Mouse (Mus musculus): Measurements from ENCODE around the gene Cnnm4. TPM values are rescaled to one million over a fixed set of nuclear protein-coding genes. Genes with fewer than 3 reads are reported as not detected.

Gene Cnnm4
- polyA plus RNA-seq (2012; rRNA removed) = 5.5 and 6.0 TPM in 2 replicates

DNA sequence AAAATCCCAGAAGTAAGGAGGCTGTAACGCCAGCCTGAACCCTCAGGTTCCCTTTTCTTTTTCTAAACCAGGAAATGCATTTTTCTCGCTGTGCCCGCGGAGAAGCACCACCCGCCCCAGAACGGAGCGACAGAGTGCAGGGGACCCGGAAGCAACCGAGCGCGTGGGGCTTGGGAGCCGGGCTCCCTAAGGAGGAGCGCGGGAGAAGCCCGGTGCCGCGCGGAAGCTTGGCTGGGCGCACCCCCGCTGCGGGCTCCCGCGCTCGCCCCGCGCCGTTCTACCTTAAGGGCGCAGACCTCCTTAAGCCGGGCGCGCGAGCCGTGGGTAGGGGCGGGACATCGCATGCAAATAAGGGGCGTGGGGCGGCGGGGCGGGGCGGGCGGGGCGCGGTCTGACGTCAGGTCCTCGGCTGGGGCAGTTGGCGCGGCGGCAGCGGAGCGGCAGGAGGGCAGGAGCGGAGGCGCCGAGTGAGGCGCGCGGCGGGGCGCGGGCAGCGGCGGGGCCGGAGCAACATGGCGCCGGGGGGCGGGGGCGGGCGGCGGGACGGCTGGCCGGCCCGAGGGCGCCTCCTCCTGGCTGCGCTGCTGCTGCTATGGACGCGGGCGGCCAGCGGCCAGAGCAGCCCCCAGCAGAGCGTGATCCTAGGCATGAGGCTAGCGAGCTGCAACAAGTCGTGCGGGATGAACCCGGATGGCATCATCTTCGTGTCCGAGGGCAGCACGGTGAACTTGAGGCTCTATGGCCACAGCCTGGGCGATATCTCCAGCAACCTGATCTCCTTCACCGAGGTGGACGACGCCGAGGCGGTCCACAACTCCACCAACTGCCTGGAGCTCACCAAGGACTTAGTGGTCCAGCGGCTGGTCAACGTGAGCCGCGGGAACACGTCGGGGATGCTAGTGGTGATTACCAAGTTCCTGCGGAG lies at the start of gene Cnnm4:
Gene Cnnm4, plus strand, starts transcription at position 440 of the 925 bp plus-strand sequence.
- no peak for DNase-seq (ENCODE audit: low read depth)

DNA sequence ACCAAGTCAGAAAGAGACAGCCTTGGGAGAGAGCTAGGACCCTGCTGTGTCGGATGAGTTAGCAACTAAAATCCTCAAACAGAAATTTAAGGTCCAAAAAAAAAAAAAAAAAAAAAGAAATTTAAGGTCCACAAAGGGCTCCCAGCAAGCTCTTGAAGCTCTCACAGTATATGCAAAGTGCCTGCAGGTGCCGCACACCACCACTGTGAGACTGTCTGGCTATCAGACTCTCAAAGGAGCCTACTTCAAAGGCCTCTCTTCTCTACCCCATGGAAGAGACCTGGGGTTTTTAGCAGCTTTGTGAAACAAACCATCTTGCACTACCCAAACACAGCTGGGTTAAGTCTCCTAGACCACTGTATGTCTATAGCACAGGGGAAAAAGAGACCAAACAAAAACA lies 41.9 kb upstream of the Cnnm4 start:
- DNase-seq (ENCODE audit: low read depth) = no peak

DNA sequence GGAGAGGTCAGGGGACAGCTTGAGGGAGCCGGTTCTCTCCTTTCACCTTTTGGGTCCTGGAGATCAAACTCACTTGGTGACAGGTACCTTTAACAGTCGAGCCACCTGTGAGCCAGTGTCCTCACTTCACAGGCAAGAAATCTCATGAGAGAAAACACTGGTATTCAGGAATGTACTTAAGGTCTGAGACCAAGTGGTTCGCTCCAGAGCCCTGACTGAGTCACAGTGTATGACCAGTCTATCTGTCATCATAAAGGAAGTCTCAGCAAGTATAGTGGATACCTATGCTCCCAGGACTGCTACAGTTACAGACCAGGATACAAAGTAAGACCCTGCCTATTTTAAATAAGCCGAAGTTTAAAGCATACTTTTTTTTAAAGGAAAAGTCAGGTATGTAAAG lies 38.4 kb upstream of the Cnnm4 start:
- DNase-seq (ENCODE audit: low read depth) = no peak

DNA sequence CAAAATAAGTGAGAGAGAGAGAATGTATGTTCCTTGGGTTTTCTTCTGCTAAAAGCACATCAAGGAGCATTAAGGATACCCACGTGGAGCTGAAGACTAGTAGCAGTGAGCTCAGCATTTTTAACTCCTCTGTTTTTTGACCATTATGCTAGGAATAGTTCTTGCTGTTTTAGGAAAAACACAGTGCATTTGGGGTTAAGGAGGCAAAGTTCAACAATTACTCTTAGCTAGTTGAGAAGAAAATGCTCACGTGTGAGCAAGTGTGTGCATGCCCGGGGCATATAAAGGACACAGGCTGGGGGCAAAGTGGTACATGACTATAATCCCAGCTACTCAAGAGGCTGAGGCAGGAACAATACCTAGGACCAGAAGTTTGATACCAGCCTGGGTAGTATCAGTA lies 37.8 kb upstream of the Cnnm4 start:
- no peak for DNase-seq (ENCODE audit: low read depth)

DNA sequence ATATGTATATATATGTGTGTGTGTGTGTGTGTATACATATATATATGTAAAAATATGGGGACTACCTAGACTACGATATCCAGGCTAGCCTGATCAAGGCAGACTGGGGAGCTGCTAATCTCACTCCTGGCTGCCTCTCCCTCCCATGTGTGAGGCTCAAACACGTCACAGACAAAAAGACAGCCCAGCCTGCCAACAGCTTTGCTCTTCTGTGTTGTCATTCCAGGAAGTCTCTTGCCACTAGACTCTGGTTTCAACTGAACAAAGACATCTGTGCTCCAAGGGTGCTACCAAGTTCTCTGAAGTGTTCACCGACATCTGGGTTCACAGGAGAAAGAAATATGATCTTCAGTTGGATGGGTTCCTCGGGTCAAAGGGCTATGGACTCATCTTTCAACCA lies 36.3 kb upstream of the Cnnm4 start:
- no peak for DNase-seq (ENCODE audit: low read depth)

DNA sequence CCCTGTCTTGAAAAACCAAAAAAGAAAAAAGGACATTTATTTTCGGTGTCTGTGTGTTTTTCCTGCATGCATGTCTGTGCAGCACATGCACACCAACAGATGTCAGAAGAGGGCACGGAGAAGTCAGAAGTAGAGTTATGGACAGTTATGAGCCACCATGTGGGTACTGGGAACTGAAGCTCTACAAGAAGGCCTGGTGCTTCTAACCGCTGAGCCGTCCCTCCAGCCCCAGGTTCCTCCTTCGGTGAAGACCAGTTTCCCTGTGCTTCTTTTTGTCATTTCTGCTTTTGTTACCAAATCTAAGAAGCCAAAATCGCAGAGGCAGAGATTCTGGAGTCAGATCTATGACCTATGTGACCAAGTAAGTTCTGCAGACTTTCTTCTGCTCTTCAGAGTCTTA lies 34.9 kb upstream of the Cnnm4 start:
- DNase-seq (ENCODE audit: low read depth) = no peak

DNA sequence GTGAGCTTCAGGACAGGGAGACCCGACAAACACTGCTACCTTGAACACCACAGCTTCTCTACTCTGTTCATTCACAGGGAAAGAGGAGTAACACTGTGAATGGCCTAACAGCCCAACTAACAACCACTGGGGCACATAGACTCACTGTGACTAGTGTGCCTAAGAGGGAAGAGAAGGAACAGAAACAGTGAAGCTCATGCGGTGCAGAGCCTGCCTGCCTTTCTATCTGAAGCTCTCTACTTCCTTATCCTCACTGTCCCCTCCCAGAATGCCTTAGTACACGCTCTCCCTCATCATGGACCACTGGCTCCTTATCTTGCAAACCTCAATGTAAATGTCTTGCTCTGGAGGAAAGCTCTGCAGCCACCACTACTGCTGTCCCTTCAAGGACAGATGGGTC lies 34.2 kb upstream of the Cnnm4 start:
- DNase-seq (ENCODE audit: low read depth) = no peak

DNA sequence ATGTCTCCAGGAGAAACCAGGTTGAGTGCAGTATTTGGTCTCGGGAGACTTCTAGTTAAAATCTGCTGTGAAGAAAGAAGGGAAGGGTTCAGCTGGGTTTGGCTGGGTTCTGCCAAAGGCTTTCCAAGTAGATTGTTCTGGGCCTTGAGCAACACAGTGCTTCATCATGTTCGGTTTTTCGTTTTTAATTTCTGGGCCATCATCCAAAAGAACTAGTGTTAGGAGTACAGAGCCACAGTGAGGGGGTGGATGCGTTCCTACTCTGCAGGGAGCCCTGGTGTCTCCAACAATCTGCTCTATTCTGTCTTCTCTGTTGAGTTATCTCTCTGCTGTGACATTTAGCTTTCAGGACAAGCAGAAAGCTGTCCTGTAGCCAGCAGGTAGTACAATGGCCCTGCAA lies 30.3 kb upstream of the Cnnm4 start:
- DNase-seq (ENCODE audit: low read depth) = peak; percentile 84

DNA sequence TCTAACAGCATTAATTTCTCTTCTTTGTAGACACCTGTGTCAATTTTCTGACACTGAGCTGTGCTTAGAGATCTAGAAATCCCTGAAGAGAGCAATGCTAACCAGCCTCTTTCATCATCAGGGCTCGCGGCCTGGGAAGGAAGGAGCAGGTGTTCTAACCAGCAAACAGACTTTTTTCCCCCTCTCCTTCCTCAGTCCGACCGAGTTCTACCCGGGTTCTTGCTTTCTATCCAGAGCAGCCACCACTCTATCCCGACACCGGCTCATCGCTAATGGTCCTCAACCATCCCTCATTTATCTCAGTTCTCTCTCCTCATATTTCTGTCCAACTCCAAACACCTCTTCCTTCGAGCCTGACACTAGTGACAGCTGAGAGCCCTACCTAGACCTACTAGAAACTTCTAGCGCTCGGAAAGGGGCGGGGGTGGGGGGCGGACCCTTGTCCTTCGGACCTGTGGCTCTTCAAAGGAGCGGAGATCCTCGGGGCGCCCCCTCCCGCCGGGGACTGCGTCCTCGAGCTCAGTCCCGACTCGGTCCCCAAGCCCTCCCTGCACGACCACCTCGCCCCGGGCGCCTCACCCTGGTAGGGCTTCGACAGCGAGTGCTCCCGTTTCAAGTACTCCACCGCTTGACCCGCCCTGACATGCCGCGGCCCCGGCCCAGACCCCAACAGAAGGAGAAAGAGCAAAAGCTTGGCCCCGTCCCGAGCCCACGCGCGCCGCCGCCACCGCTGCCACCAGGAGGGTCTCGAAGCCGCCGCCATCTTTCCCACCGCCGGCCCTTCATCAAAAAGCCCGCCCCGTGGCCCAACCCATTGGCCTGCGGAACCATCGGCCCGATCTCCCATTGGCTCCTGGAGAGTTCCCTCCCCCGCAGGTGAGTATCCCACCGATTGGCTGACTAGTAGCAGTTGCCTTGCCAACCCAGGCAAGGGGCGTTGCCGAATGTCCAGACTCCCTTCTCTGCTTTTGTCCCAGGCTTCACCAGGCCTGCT lies 26.7 kb upstream of the Cnnm4 start, which contains the start of gene Lman2l:
Gene Lman2l, minus strand, starts transcription at position 801 of the 994 bp plus-strand sequence.
- DNase-seq (ENCODE audit: low read depth) = peak; percentile 60

DNA sequence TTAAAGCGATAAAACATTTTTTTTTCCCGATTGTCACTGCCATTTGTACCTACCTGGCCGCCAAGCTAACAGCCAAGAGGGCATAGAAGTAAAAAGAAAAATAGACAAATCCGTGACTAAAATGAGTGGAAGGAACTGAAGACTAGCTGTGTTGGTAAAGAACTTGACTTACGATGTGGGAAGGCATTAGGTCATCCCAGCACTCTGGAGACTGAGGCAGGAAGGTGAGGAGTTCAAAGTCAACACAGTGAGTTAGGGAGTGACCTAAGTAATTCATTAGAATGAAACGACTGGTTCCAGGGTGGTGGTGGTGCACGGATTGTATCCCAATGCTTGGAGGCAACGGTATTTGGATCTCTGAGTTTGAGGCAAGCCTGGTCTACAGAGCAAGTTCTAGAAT lies 25.9 kb upstream of the Cnnm4 start:
- DNase-seq (ENCODE audit: low read depth) = no peak

DNA sequence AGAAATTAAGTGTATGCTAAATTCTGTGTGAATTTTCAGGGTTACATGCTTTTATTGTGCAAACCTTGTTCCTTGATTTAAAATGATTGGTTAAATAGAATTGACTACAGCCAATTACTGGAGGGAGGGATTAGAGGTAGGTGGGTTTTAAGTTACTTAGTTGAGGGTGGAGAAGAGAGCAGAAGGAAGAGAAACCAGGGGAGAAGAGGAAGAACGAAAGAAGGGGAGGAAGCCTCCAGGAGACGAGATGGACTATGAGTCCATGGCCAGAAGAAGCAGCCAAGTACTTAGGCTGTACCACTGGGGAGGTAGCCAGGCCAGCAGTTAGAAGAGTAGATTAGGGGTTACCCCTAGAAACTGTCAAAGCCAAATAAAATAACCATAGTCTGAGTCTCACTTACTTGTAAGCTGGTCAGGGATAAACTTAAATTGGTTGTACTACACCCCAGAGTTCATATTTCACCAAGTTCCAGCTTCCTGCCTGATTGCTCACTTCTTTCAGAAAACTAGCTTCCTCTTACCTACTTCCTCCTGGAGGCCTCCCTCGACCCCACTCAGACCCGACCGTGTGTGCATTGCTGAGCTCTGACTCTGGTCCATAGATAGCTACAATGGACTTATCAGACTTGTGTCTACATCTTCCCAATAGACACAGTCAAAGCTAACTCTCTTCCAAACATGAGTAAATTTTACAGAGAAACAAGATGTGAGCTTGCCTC lies 25.2 kb upstream of the Cnnm4 start:
- DNase-seq (ENCODE audit: low read depth) = no peak

DNA sequence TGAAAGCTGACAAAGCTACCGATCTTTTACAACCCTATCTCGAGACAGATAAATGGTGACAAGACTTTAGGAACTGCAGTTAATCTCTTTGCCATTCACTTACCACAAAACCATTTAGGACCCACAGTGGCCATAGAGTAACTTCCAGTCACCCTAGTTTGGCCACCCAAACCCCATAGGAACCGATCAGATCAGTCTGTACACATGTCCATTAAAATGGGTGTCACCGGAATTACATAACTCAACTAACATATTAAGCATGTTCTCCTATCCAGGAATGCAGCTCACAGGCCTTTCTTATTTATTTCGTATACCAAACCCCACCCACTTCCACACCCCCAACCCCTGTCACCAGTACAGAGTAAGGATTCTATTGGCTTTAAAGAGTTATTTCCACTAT lies 24.6 kb upstream of the Cnnm4 start:
- no peak for DNase-seq (ENCODE audit: low read depth)

DNA sequence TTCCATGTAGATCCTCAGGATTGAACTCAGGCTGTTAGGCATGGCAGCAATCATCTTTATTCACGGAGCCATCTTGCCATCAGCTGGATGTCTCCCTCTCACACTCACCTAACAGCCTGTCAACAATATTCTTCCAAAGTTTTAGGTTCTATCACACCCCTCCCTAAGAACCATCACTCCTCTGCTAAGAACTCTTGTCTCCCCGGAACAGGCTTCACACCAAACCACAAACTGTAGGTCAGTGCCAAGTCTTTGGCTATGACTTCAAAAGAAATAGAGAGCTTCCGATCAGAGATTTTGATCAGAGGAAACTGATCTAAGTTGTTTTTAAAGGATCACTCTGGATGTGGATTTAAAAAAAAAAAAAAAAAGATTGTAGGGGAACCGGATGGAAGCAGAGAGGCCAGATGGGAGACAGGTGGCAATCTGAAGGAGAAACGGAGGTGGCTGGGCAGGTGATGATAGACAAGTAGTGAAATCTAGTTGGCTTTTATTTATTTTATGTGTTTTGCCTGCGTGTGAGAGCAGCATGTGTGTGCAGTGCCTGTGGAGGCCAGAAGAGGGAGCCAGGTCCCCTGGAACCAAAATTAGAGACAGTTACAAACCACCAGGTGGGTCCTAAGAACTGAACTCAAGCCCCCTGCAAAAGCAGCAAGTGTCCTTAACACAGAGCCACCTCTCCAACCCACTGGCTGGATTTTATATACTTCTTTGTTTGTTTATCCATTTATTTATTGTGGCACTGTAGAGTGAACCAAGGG lies 17.2 kb upstream of the Cnnm4 start:
- DNase-seq (ENCODE audit: low read depth) = no peak

DNA sequence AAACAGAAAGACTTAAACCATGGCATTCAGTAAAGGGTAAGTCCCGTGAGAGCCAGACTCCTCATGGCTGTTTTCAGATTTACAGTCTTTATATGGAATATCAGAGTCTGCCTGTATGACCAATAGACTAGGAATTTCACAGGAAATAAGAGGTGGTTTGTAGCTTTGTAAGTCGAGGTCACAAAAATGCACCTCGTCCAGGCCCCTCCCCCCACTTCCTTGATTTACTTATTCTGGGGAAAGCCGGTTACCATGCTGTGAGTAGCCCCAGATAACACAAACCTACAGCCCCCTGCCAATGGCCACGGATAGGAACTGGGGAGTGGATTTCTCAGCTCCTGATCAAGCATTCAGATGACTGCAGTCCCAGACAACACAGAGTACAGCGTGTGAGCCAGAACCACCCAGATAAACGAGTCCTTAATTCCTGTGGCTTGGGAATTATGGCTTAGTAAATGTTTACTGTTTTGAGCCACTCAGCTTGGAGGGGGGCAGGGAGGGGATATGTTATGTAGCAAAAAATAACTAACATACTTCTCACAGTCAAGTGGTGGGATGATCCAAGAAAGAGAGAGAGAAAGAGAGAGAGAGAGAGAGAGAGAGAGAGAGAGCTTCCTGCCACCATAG lies 13.9 kb upstream of the Cnnm4 start:
- DNase-seq (ENCODE audit: low read depth) = no peak

DNA sequence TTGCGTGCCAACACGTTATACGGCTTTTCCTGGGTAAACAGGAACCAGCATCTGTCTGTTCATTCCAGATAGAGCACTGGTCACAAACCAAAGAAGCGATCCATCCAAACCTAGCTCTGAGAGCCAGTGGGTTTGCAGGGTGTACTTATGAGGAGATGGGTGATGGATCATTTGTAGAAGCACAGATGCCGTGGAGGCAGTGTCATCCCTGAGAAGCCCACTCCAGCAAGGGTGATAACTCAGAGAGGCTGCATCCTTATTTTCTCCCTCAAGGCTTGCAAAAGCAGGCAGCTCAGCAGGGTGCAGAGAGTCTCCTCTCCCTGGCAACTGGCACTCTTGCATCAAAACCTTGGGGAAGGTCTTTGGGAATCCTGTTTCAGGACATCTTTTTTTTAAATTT lies 13.3 kb upstream of the Cnnm4 start:
- DNase-seq (ENCODE audit: low read depth) = no peak

DNA sequence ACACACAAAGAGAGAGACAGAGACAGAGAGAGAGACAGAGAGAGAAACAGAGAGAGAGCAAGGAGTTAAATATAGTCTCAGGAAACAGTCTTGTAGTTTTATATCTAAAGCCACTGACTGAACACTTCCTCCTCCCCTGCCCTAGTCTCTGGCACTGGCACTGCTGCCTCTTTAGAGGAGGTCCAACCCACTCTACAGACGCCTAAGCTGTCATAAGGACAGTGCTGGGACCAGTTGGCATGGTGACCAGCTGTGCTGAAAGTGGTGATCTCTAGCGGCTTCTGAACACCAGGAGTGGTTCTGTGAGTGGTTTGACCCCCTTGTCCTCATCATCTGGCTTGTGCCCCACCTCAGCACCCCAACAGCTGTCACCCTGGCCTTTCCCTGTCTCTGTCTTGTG lies 9.6 kb upstream of the Cnnm4 start:
- no peak for DNase-seq (ENCODE audit: low read depth)

DNA sequence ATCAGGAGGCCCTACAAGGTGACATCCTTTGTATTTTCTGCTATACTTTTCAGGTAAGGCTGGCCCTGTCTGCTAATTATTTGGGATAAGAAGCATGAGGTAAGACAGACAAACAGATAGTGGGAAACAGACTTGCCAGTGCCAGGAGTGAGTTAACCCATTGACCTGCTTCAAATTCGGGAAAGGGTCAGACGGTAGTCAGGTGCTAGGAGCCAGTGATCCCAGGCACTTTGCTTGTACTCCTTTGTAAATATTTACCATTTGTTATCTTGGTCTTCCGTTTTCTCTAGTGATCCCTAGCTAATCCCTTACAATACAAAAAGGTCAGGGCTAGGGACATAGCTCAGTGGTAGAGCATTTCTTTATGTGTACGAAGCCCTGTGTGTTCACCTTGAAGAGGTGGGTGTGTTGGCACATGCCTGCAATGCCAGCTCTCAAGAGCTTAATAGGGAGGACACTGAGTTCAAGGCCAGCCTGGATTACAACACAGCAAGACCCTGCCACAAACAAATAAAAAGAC lies 5.7 kb upstream of the Cnnm4 start:
- no peak for DNase-seq (ENCODE audit: low read depth)

DNA sequence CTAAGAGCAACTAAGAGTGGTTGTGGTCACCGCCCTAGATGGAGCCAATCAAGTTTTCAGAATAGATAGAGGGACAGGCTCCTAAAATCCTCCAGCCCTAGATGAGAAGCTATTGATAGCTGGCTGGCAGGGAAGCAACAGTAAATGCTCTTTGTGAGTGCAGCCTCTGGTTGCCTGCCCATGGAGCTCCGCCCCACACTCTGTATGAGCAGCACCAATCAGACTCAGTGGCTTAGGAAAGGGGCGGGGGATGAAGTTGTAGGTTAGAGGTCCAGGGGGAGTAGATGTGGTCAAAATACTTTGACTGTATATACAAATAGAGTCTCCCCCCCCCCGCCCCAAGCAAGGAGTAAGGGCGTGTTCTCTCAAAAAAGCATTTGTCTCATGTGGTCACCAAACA lies 4.0 kb upstream of the Cnnm4 start:
- DNase-seq (ENCODE audit: low read depth) = no peak

DNA sequence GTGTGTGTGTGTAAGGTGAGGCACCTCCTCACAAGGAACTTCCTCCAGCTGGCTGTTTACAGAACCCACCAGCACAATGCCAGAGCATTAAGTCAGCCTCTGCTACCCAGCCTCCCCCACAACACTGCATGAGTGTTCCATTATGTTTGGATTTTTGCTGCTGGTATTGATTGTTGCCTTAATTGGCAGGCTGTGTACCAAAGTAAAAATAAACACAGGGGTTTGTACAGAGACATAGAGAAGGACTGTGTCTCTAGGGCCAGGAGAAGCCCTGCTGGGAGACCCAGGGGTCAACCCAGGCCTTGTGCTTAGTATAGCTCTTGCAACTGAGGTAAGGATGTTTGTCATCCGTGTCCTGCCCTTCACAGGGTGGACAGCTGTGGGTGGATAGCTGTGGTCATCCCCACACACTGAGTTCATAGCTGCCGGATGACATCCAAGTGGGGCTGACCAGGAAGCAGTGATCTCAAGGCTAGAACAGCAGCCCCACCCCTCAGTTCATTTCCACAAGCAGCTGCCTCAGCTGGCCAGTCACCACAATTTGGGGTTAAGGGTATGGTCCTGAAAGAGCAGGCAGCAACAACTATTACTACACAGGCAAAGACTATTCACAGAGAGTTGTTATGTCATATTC lies 1.5 kb upstream of the Cnnm4 start:
- DNase-seq (ENCODE audit: low read depth) = no peak

DNA sequence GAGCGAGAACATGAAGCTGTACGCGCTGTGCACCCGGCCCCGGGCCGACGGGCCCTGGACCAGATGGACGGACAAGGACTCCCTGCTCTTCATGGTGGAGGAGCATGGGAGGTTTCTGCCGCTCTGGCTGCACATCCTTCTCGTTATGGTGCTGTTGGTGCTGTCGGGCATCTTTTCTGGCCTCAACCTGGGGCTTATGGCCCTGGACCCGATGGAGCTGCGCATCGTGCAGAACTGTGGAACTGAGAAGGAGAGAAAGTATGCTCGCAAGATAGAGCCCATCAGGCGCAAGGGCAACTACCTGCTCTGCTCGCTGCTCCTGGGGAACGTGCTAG lies 653 bp downstream of the Cnnm4 start:
- DNase-seq (ENCODE audit: low read depth) = no peak
